Mouse (Mus musculus): ENCODE results near the gene Tmtc2. TPM values are rescaled to one million over a fixed set of nuclear protein-coding genes. Genes with fewer than 3 reads are reported as not detected.

Tmtc2 gene
- polyA plus RNA-seq, 1 experiment from 2014 or later, result 10.9 TPM

- Histone ChIP-seq H3K4me3 (no peak overlapping the region), H3K4me1 (peaks cover 8% of the 10 kb centered on the region; the same call in 1 of the 2 replicates), H3K9me3 (no peaks in the 10 kb centered on the region), H3K4me2 (replicated peaks) (no peak overlapping the region), H3K27ac (replicated peaks) (no peak overlapping the region), H3K36me3 (no peaks in the 10 kb centered on the region), H3K27me3 (no peaks in the 10 kb centered on the region), H3K9ac (replicated peaks) (no peak overlapping the region)
- ATAC-seq (ENCODE audit: low FRiP score, low read depth), result no peak
- WGBS, result 92% methylated on average over 6 of the region's 6 CpGs
These were observed 32.2 kb downstream of the Tmtc2 start for GRCm38 (mm10) chr10:105542081-105542480.

- Histone ChIP-seq H3K4me1 (peaks cover 8% of the 10 kb centered on the region; the same call in 1 of the 2 replicates), H3K27ac (replicated peaks) (peak overlapping the region; percentile 46), H3K9me3 (no peaks in the 10 kb centered on the region), H3K4me2 (replicated peaks) (no peak overlapping the region), H3K27me3 (peaks cover 6% of the 10 kb centered on the region; the same call in 1 of the 2 replicates), H3K4me3 (no peak overlapping the region), H3K9ac (replicated peaks) (no peak overlapping the region), H3K36me3 (no peaks in the 10 kb centered on the region)
- ATAC-seq (ENCODE audit: low FRiP score, low read depth), result peak; percentile 47; the same call in 1 of the 2 replicates
- 32% methylated on average over 5 of the region's 5 CpGs for WGBS
These were observed 34.6 kb downstream of the Tmtc2 start for GRCm38 (mm10) chr10:105539697-105540096.

GRCm38 (mm10) chr10:105536910-105537309 is 37.3 kb downstream of the Tmtc2 start:
- Histone ChIP-seq H3K4me2 (replicated peaks) (no peak overlapping the region), H3K4me1 (peaks cover 12% of the 10 kb centered on the region), H3K4me3 (no peak overlapping the region), H3K9ac (replicated peaks) (no peak overlapping the region), H3K36me3 (no peaks in the 10 kb centered on the region), H3K9me3 (no peaks in the 10 kb centered on the region), H3K27me3 (peaks cover 6% of the 10 kb centered on the region; the same call in 1 of the 2 replicates), H3K27ac (replicated peaks) (no peak overlapping the region)
- no peak for ATAC-seq (ENCODE audit: low FRiP score, low read depth)
- 95% methylated on average over 4 of the region's 4 CpGs for WGBS

GRCm38 (mm10) chr10:105535848-105536247 is 38.4 kb downstream of the Tmtc2 start:
- Histone ChIP-seq H3K9me3 (no peaks in the 10 kb centered on the region), H3K4me3 (no peak overlapping the region), H3K27ac (replicated peaks) (no peak overlapping the region), H3K4me2 (replicated peaks) (no peak overlapping the region), H3K36me3 (no peaks in the 10 kb centered on the region), H3K4me1 (peaks cover 19% of the 10 kb centered on the region), H3K27me3 (peaks cover 6% of the 10 kb centered on the region; the same call in 1 of the 2 replicates), H3K9ac (replicated peaks) (no peak overlapping the region)
- ATAC-seq (ENCODE audit: low FRiP score, low read depth), result no peak

GRCm38 (mm10) chr10:105532747-105533146 is 41.5 kb downstream of the Tmtc2 start:
- Histone ChIP-seq H3K9ac (replicated peaks) (no peak overlapping the region), H3K4me2 (replicated peaks) (no peak overlapping the region), H3K4me3 (no peak overlapping the region), H3K27ac (replicated peaks) (no peak overlapping the region), H3K36me3 (no peaks in the 10 kb centered on the region), H3K9me3 (no peaks in the 10 kb centered on the region), H3K4me1 (peaks cover 14% of the 10 kb centered on the region; the same call in 1 of the 2 replicates), H3K27me3 (peaks cover 6% of the 10 kb centered on the region; the same call in 1 of the 2 replicates)
- WGBS, result 79% methylated on average over 7 of the region's 7 CpGs
- ATAC-seq (ENCODE audit: low FRiP score, low read depth), result no peak

GRCm38 (mm10) chr10:105532019-105532525 is 42.2 kb downstream of the Tmtc2 start:
- Histone ChIP-seq H3K4me2 (replicated peaks) (no peak overlapping the region), H3K9ac (replicated peaks) (no peak overlapping the region), H3K36me3 (no peaks in the 10 kb centered on the region), H3K27me3 (peaks cover 6% of the 10 kb centered on the region; the same call in 1 of the 2 replicates), H3K4me3 (no peak overlapping the region), H3K9me3 (no peaks in the 10 kb centered on the region), H3K27ac (replicated peaks) (no peak overlapping the region), H3K4me1 (peaks cover 14% of the 10 kb centered on the region; the same call in 1 of the 2 replicates)
- 67% methylated on average over 5 of the region's 5 CpGs for WGBS
- peak; percentile 32; the same call in 1 of the 2 replicates for ATAC-seq (ENCODE audit: low FRiP score, low read depth)

GRCm38 (mm10) chr10:105531080-105531894 is 43.0 kb downstream of the Tmtc2 start:
- WGBS, result 70% methylated on average over 9 of the region's 9 CpGs
- H3K9ac ChIP-seq (replicated peaks), result no peak overlapping the region
- no peak overlapping the region for H3K4me3 ChIP-seq
- H3K27me3 ChIP-seq, result peaks cover 6% of the 10 kb centered on the region; the same call in 1 of the 2 replicates
- H3K4me2 ChIP-seq (replicated peaks), result no peak overlapping the region
- no peaks in the 10 kb centered on the region for H3K36me3 ChIP-seq
- no peak overlapping the region for H3K27ac ChIP-seq (replicated peaks)
- peaks cover 14% of the 10 kb centered on the region; the same call in 1 of the 2 replicates for H3K4me1 ChIP-seq
- ATAC-seq (ENCODE audit: low FRiP score, low read depth), result 0 out of 2 replicates have a peak, but pooled peaks have one; percentile 20
- no peaks in the 10 kb centered on the region for H3K9me3 ChIP-seq

- Histone ChIP-seq H3K4me1 (peaks cover 3% of the 10 kb centered on the region; the same call in 1 of the 2 replicates), H3K36me3 (no peaks in the 10 kb centered on the region), H3K4me3 (no peak overlapping the region), H3K27me3 (no peaks in the 10 kb centered on the region), H3K4me2 (replicated peaks) (no peak overlapping the region), H3K9me3 (no peaks in the 10 kb centered on the region), H3K27ac (replicated peaks) (no peak overlapping the region), H3K9ac (replicated peaks) (no peak overlapping the region)
- no peak for ATAC-seq (ENCODE audit: low FRiP score, low read depth)
- 66% methylated on average over 8 of the region's 8 CpGs for WGBS
These were observed 50.7 kb downstream of the Tmtc2 start for GRCm38 (mm10) chr10:105523405-105524088.

GRCm38 (mm10) chr10:105522431-105522830 is 51.8 kb downstream of the Tmtc2 start:
- no peak overlapping the region for H3K9ac ChIP-seq (replicated peaks)
- H3K4me3 ChIP-seq, result no peak overlapping the region
- no peak overlapping the region for H3K27ac ChIP-seq (replicated peaks)
- no peak overlapping the region for H3K4me2 ChIP-seq (replicated peaks)
- no peaks in the 10 kb centered on the region for H3K27me3 ChIP-seq
- ATAC-seq (ENCODE audit: low FRiP score, low read depth), result no peak
- H3K9me3 ChIP-seq, result no peaks in the 10 kb centered on the region
- H3K36me3 ChIP-seq, result no peaks in the 10 kb centered on the region
- WGBS, result 84% methylated on average over 7 of the region's 7 CpGs
- H3K4me1 ChIP-seq, result peaks cover 3% of the 10 kb centered on the region; the same call in 1 of the 2 replicates

- Histone ChIP-seq H3K4me2 (replicated peaks) (no peak overlapping the region), H3K9me3 (no peaks in the 10 kb centered on the region), H3K27me3 (no peaks in the 10 kb centered on the region), H3K27ac (replicated peaks) (no peak overlapping the region), H3K4me3 (no peak overlapping the region), H3K4me1 (peaks cover 3% of the 10 kb centered on the region; the same call in 1 of the 2 replicates), H3K9ac (replicated peaks) (no peak overlapping the region), H3K36me3 (no peaks in the 10 kb centered on the region)
- 81% methylated on average over 6 of the region's 6 CpGs for WGBS
- no peak for ATAC-seq (ENCODE audit: low FRiP score, low read depth)
These were observed 55.0 kb downstream of the Tmtc2 start for GRCm38 (mm10) chr10:105519154-105519806.

- Histone ChIP-seq H3K27me3 (no peaks in the 10 kb centered on the region), H3K9me3 (no peaks in the 10 kb centered on the region), H3K36me3 (no peaks in the 10 kb centered on the region), H3K4me1 (0 out of 2 replicates have a peak, but pooled peaks cover 3% of the 10 kb centered on the region), H3K9ac (replicated peaks) (no peak overlapping the region), H3K4me3 (no peak overlapping the region), H3K4me2 (replicated peaks) (no peak overlapping the region), H3K27ac (replicated peaks) (no peak overlapping the region)
- 95% methylated on average over 9 of the region's 9 CpGs for WGBS
- ATAC-seq (ENCODE audit: low FRiP score, low read depth), result no peak
These were observed 56.1 kb downstream of the Tmtc2 start for GRCm38 (mm10) chr10:105518144-105518543.

Data from midbrain, embryonic 12.5 days (tissue).